Mouse (Mus musculus) CH12.LX (cell line): ENCODE measurements at regions not wholly inside any gene's neighbourhood (a gene's known extent, or its start where the extent isn't known, plus 50 kb on each side); places are given as distances from the start of the nearest gene placed in this dataset.

ENCODE experiments used
- CTCF ChIP-seq, 2 experiments: IDR thresholded peaks in 1 of 2; conservative IDR thresholded peaks in 1 of 2; 2 replicates each; pipeline ENCODE4 v1.5.1; 2011 to 2012; ENCODE audit warnings: low read depth in 2 of 2, low read length in 2 of 2, improper control_type of control experiment in 1 of 2, inconsistent platforms in 1 of 2, mild to moderate bottlenecking in 1 of 2, moderate library complexity in 1 of 2
- TCF12 ChIP-seq: IDR thresholded peaks from 2 replicates; pipeline ENCODE4 v1.6.1; 2014; ENCODE audit warnings: low read depth, mild to moderate bottlenecking, inconsistent platforms, low read length, improper control_type of control experiment
- ZC3H11A ChIP-seq: IDR thresholded peaks from 2 replicates; pipeline ENCODE4 v1.6.1; 2012; ENCODE audit warnings: low read depth, mild to moderate bottlenecking, inconsistent platforms, low read length, improper control_type of control experiment

DNA sequence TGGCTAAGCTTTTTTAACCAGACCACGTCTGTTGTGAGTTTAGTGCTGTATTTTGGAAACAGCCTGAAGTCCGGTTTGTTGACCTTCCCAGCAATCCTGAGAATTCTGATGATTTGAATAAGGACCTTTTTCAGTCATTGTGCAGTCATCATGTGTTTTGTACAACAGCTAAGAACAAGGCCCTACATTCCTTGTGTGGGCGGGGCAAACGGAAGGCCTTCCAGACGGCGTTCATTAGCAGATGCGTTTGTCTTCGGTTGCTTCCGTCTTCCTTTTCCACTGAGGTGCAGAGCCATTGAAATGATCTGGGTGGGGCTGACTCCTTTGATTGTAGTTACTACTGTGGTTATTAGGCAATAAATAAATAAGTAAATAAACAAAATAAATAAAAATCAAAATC, 83.8 kb upstream of the Fam3c start:
- TF ChIP-seq CTCF (conservative IDR thresholded peaks at IDR 0.05 in 1 of 2, IDR thresholded peaks at IDR 0.05 in 1 of 2; ENCODE audit: low read depth in 2 of 2, low read length in 2 of 2): no peak
- no peak for TF ChIP-seq ZC3H11A
- TF ChIP-seq TCF12: no peak
